8 mouse cellular contexts compared by ENCODE assay signal in genomic region chrX:166440036-166440615, GRCm38 (mm10). TPM values are rescaled to one million over a fixed set of nuclear protein-coding genes. Genes with fewer than 3 reads are reported as not detected.
DNase-seq lines count a peak whose midpoint lies in the region; ATAC-seq and TF ChIP-seq lines count a peak whose summit lies in the region.

Trappc2 (plus strand) TSS chrX:166440574.

- peak within 1 kb of the TSS; percentile 64 for H3K4me2 ChIP-seq in lung, embryonic 14.5 days
- H3K4me2 ChIP-seq in neural tube, embryonic 14.5 days (ENCODE audit: low read depth, low read length): peak within 1 kb of the TSS; percentile 51

- 0 out of 2 replicates have a peak, but pooled peaks have one; percentile 16 for ATAC-seq in lung, embryonic 14.5 days (ENCODE audit: insufficient read depth)
- peak; percentile 86 for ATAC-seq in neural tube, embryonic 14.5 days (ENCODE audit: low read depth)

- H3K27ac ChIP-seq in lung, embryonic 14.5 days (ENCODE audit: low read depth): peak within 1 kb of the TSS; percentile 75; the same call in 1 of the 2 replicates
- H3K27ac ChIP-seq in forebrain, embryonic 10.5 days: peak within 1 kb of the TSS; percentile 92
- H3K27ac ChIP-seq in limb, embryonic 10.5 days: peak within 1 kb of the TSS; percentile 89
- H3K27ac ChIP-seq in neural tube, embryonic 14.5 days (ENCODE audit: low read depth, low read length): peak within 1 kb of the TSS; percentile 87

- H3K9me3 ChIP-seq in lung, embryonic 14.5 days (ENCODE audit: low read depth, low read length): no peaks in the 10 kb centered on the region
- no peaks in the 10 kb centered on the region for H3K9me3 ChIP-seq in forebrain, embryonic 10.5 days
- no peaks in the 10 kb centered on the region for H3K9me3 ChIP-seq in limb, embryonic 10.5 days (replicated peaks)
- no peaks in the 10 kb centered on the region for H3K9me3 ChIP-seq in neural tube, embryonic 14.5 days (ENCODE audit: control insufficient read depth, low read length)

- peak within 1 kb of the TSS; percentile 74 for H3K9ac ChIP-seq in lung, embryonic 14.5 days
- H3K9ac ChIP-seq in neural tube, embryonic 14.5 days (replicated peaks; ENCODE audit: low read depth, low read length): peak within 1 kb of the TSS; percentile 80

- WGBS in lung, embryonic 14.5 days: 6% methylated on average over 27 of the region's 36 CpGs
- 10% methylated on average over 28 of the region's 36 CpGs for WGBS in forebrain, embryonic 10.5 days
- 15% methylated on average over 34 of the region's 36 CpGs for WGBS in limb, embryonic 10.5 days
- 10% methylated on average over 34 of the region's 36 CpGs for WGBS in neural tube, embryonic 14.5 days

- intact Hi-C loops in heart, postnatal 14 days (cut with DNase I): loop anchor here (5.0 kb wide), 1 partner anchor 72 kb away; no protein-coding TSS in a partner anchor

- H3K4me3 ChIP-seq in lung, embryonic 14.5 days (ENCODE audit: low read depth, low read length): peak within 1 kb of the TSS; percentile 54
- peak within 1 kb of the TSS; percentile 64 for H3K4me3 ChIP-seq in forebrain, embryonic 10.5 days
- peak within 1 kb of the TSS; percentile 64 for H3K4me3 ChIP-seq in limb, embryonic 10.5 days
- H3K4me3 ChIP-seq in neural tube, embryonic 14.5 days (ENCODE audit: low read depth, low read length): peak within 1 kb of the TSS; percentile 54

- H3K36me3 ChIP-seq in lung, embryonic 14.5 days (ENCODE audit: insufficient read depth): no peaks in the 10 kb centered on the region
- H3K36me3 ChIP-seq in forebrain, embryonic 10.5 days (replicated peaks): 0 out of 2 replicates have a peak, but pooled peaks cover 2% of the 10 kb centered on the region
- no peaks in the 10 kb centered on the region for H3K36me3 ChIP-seq in limb, embryonic 10.5 days
- H3K36me3 ChIP-seq in neural tube, embryonic 14.5 days (ENCODE audit: control insufficient read depth, insufficient read depth, low read length): no peaks in the 10 kb centered on the region

- no peaks in the 10 kb centered on the region for H3K4me1 ChIP-seq in lung, embryonic 14.5 days (ENCODE audit: insufficient read depth)
- H3K4me1 ChIP-seq in forebrain, embryonic 10.5 days: peaks cover 11% of the 10 kb centered on the region
- H3K4me1 ChIP-seq in limb, embryonic 10.5 days: no peaks in the 10 kb centered on the region; the same call in 1 of the 2 replicates
- H3K4me1 ChIP-seq in neural tube, embryonic 14.5 days (ENCODE audit: control insufficient read depth, insufficient read depth, low read length): no peaks in the 10 kb centered on the region; the same call in 1 of the 2 replicates

- peaks cover 8% of the 10 kb centered on the region; the same call in 1 of the 2 replicates for H3K27me3 ChIP-seq in lung, embryonic 14.5 days (ENCODE audit: insufficient read depth, low read length)
- peaks cover 94% of the 10 kb centered on the region for H3K27me3 ChIP-seq in forebrain, embryonic 10.5 days (ENCODE audit: poor library complexity, severe bottlenecking)
- H3K27me3 ChIP-seq in limb, embryonic 10.5 days (ENCODE audit: low read depth, poor library complexity, severe bottlenecking): peaks cover 100% of the 10 kb centered on the region
- H3K27me3 ChIP-seq in neural tube, embryonic 14.5 days (ENCODE audit: control insufficient read depth, insufficient read depth, low read length): peaks cover 3% of the 10 kb centered on the region; the same call in 1 of the 2 replicates

- peak; percentile 23 for DNase-seq in lung, embryonic 14.5 days
- no peak for DNase-seq in lung, postnatal 25 days (ENCODE audit: low spot score)
- DNase-seq in adrenal gland, postnatal 10 days: no peak
- DNase-seq in forebrain, embryonic 10.5 days (ENCODE audit: extremely low spot score, low spot score): no peak
- no peak for DNase-seq in heart, postnatal 14 days
- no peak for DNase-seq in limb, embryonic 10.5 days (ENCODE audit: low spot score)
- DNase-seq in testis, postnatal 14 days (ENCODE audit: low spot score): no peak

- no peak for TF ChIP-seq CTCF in lung, embryonic 14.5 days (IDR thresholded peaks at IDR 0.05; ENCODE audit: low read depth)

RNA-seq across cellular contexts. Expression of gene Trappc2, which starts in this region (rescaled TPM):
- polyA plus RNA-seq in lung, embryonic 14.5 days (2014; fragmentation: Nextera tagmentation; extraction: Ambion mirVana): 28.1 and 31.7 TPM in 2 replicates
- total RNA-seq in adrenal gland, postnatal 10 days (2021): 10 to 100 TPM; 17.1 to 19.0 TPM
- 26.4 and 27.0 TPM in 2 replicates for polyA plus RNA-seq in forebrain, embryonic 10.5 days (2016; fragmentation: Nextera tagmentation; extraction: Ambion mirVana)
- total RNA-seq in heart, postnatal 14 days (2021): 10 to 100 TPM; 13.0 to 17.8 TPM
- 15.3 and 18.9 TPM in 2 replicates for polyA plus RNA-seq in limb, embryonic 10.5 days (2016; fragmentation: Nextera tagmentation; extraction: Ambion mirVana)
- 80.8 and 85.1 TPM in 2 replicates for polyA plus RNA-seq in neural tube, embryonic 14.5 days (2014; fragmentation: Nextera tagmentation; extraction: Ambion mirVana)
